Mouse (Mus musculus) midbrain, embryonic 16.5 days (tissue): Measurements from ENCODE around the gene Iqschfp. TPM values are rescaled to one million over a fixed set of nuclear protein-coding genes. Genes with fewer than 3 reads are reported as not detected.

Experiments used
- ATAC-seq: fragments of 200-750 bp; cut with Nextera tagmentation; 2 replicates; pipeline ENCODE4 v1.8.0; 2017; ENCODE audit warnings: moderate TSS enrichment
- H3K27ac ChIP-seq: fragments of 300-500 bp; sonication (generic); 2 replicates; pipeline ENCODE4 v1.5.1; 2014; ENCODE audit warnings: mild to moderate bottlenecking, low read length, mixed read lengths
- H3K27me3 ChIP-seq: fragments of 300-500 bp; sonication (generic); 2 replicates; pipeline ENCODE4 v1.6.1; 2014; ENCODE audit warnings: low read depth, low read length, mixed read lengths; ENCODE audit not compliant: control insufficient read depth, insufficient read depth
- H3K36me3 ChIP-seq: fragments of 300-500 bp; sonication (generic); 2 replicates; pipeline ENCODE4 v1.6.1; 2014; ENCODE audit warnings: mild to moderate bottlenecking, low read length, moderate library complexity, mixed read lengths; ENCODE audit not compliant: control insufficient read depth, insufficient read depth
- H3K4me1 ChIP-seq: fragments of 300-500 bp; sonication (generic); 2 replicates; pipeline ENCODE4 v1.6.1; 2014; ENCODE audit warnings: mild to moderate bottlenecking, low read length, mixed read lengths; ENCODE audit not compliant: control insufficient read depth, insufficient read depth
- H3K4me2 ChIP-seq: fragments of 300-500 bp; sonication (generic); 2 replicates; pipeline ENCODE4 v1.6.1; 2014; ENCODE audit warnings: mild to moderate bottlenecking, low read length, mixed read lengths
- H3K4me3 ChIP-seq: fragments of 300-500 bp; sonication (generic); 2 replicates; pipeline ENCODE4 v1.5.1; 2014; ENCODE audit warnings: low read depth, mild to moderate bottlenecking, low read length, moderate library complexity, mixed read lengths
- H3K9ac ChIP-seq: fragments of 300-500 bp; sonication (generic); 2 replicates; pipeline ENCODE4 v1.6.1; 2014; ENCODE audit warnings: low read depth, low read length, mixed read lengths
- H3K9me3 ChIP-seq: fragments of 300-500 bp; sonication (generic); replicated peaks from 2 replicates; pipeline ENCODE4 v1.6.1; 2014; ENCODE audit warnings: mild to moderate bottlenecking, low read length, mixed read lengths; ENCODE audit not compliant: control insufficient read depth, poor library complexity, severe bottlenecking
- WGBS: fragments of 180-500 bp; shearing (Covaris S2); extraction: QIAGEN DNeasy Blood & Tissue Kit; methylation state at CpG from one replicate; pipeline ENCODE4 v1.1.7; 2014; 5-methylcytosine and 5-hydroxymethylcytosine counted together
- polyA plus RNA-seq: library from polyadenylated mRNA; unstranded; fragments of >200 nt; fragmentation: Nextera tagmentation; extraction: Ambion mirVana; gene quantifications from 2 replicates; pipeline ENCODE4 v1.2.1, GENCODE M21; 2015

Gene Iqschfp
- polyA plus RNA-seq, 1 experiment from 2014 or later = 6.7 TPM

DNA sequence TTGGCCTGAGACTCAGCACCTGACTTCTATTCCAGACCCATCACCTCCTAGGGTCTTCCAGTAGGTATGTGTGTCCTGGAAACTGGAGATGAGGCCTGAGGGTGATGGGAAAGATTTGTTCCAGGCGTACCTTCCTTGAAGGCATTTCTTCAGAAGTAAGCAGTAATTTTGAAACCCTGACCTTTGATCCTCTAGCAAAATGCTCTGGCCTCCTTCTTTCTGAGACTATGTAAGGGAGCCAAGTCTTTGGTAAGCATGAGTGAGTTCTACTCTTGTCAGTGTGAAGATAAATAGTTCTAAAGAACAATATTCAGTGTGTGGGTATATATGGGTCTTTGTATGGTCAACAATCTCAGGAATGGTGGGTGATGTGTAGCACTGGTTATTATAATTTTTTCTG lies 238.4 kb downstream of the Iqschfp start:
- H3K27me3 ChIP-seq = no peaks in the 10 kb centered on the region
- H3K9ac ChIP-seq = no peak overlapping the region
- no peak overlapping the region for H3K4me2 ChIP-seq
- H3K36me3 ChIP-seq = no peaks in the 10 kb centered on the region
- WGBS = 80% methylated on average over 1 of the region's 1 CpGs
- ATAC-seq = no peak
- H3K27ac ChIP-seq = no peak overlapping the region
- no peaks in the 10 kb centered on the region for H3K9me3 ChIP-seq
- no peak overlapping the region for H3K4me3 ChIP-seq
- no peaks in the 10 kb centered on the region for H3K4me1 ChIP-seq

GRCm38 (mm10) chr3:68138833-68139627 lies 247.0 kb downstream of the Iqschfp start:
- Histone ChIP-seq H3K27ac (no peak overlapping the region), H3K4me1 (no peaks in the 10 kb centered on the region), H3K9me3 (no peaks in the 10 kb centered on the region), H3K4me3 (no peak overlapping the region), H3K9ac (no peak overlapping the region), H3K4me2 (no peak overlapping the region), H3K36me3 (no peaks in the 10 kb centered on the region), H3K27me3 (no peaks in the 10 kb centered on the region)
- 48% methylated on average over 5 of the region's 5 CpGs for WGBS
- no peak for ATAC-seq

GRCm38 (mm10) chr3:68150688-68151087 lies 258.7 kb downstream of the Iqschfp start:
- Histone ChIP-seq H3K4me1 (no peaks in the 10 kb centered on the region), H3K9ac (no peak overlapping the region), H3K4me2 (no peak overlapping the region), H3K27ac (no peak overlapping the region), H3K9me3 (no peaks in the 10 kb centered on the region), H3K27me3 (no peaks in the 10 kb centered on the region), H3K4me3 (no peak overlapping the region), H3K36me3 (no peaks in the 10 kb centered on the region)
- WGBS = 75% methylated on average over 8 of the region's 8 CpGs
- no peak for ATAC-seq

GRCm38 (mm10) chr3:68160175-68160574 lies 268.1 kb downstream of the Iqschfp start:
- H3K4me1 ChIP-seq = no peaks in the 10 kb centered on the region
- no peak overlapping the region for H3K4me2 ChIP-seq
- WGBS = 83% methylated on average over 1 of the region's 1 CpGs
- no peak overlapping the region for H3K27ac ChIP-seq
- no peak overlapping the region for H3K9ac ChIP-seq
- no peaks in the 10 kb centered on the region for H3K9me3 ChIP-seq
- no peak for ATAC-seq
- H3K27me3 ChIP-seq = no peaks in the 10 kb centered on the region
- H3K4me3 ChIP-seq = no peak overlapping the region
- H3K36me3 ChIP-seq = no peaks in the 10 kb centered on the region

DNA sequence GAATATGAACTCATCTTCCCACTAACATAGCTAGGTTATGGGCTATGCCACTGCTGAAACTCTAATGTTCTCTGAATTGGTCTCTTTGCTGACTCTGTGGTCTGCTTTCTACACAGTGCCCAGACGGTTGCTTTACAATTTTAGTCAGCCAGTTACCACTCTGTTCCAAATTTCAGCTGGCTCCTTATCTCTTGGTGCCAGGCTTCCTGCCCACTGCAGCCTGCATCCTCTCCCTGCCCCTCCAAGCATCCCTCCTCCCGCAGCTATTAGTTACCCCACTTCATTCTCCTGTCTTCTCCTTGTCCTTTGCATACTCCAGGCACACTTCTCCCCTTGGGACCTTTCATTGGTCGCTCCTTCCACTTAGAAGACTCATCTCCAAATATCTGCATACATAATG lies 268.7 kb downstream of the Iqschfp start:
- no peak overlapping the region for H3K4me3 ChIP-seq
- H3K27me3 ChIP-seq = no peaks in the 10 kb centered on the region
- H3K36me3 ChIP-seq = no peaks in the 10 kb centered on the region
- H3K4me1 ChIP-seq = no peaks in the 10 kb centered on the region
- no peak for ATAC-seq
- no peak overlapping the region for H3K4me2 ChIP-seq
- H3K27ac ChIP-seq = no peak overlapping the region
- 73% methylated on average over 3 of the region's 3 CpGs for WGBS
- H3K9me3 ChIP-seq = no peaks in the 10 kb centered on the region
- H3K9ac ChIP-seq = no peak overlapping the region

DNA sequence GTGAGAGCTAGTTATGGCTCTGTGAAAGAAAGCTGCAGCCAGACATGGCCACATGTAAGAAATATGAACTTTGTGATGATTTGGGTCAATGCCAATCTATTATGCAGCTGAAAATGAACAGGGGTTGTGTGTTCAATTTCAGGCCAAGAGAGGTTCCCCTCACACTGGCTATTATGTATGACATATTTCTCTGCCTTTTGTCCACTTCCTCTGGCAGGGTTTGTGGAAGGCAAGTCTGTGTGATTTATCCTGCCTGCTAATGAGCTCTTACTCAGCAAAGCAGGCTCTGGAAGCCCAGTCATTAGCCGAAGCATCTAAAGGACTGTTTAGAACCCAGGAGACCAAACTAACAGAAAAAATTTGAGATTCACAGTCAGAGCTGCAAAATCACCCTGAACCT lies 286.2 kb downstream of the Iqschfp start:
- Histone ChIP-seq H3K27me3 (no peaks in the 10 kb centered on the region), H3K4me1 (no peaks in the 10 kb centered on the region), H3K4me3 (no peak overlapping the region), H3K27ac (no peak overlapping the region), H3K9me3 (no peaks in the 10 kb centered on the region), H3K9ac (no peak overlapping the region), H3K36me3 (no peaks in the 10 kb centered on the region), H3K4me2 (no peak overlapping the region)
- no peak for ATAC-seq
- WGBS = 32% methylated on average over 1 of the region's 1 CpGs

DNA sequence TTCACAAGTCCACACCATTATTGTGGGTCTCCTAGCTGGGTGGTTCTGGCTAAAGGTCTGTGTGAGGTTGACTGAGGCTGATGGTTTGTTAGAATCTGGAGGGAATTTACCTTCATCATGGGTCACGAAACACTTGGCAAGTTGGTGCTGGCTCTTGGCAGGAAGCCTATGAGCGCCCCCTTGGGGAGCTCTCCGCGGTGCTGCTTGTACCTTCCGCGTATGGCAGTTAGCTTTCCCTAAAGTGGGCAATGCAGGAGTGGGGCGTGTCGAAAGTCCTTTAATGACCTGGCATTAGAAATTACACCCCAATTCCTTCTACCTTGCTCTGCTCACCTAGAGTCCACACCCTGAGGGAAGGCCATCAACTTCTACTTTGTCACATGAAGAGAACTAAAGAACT lies 295.4 kb downstream of the Iqschfp start:
- no peaks in the 10 kb centered on the region for H3K9me3 ChIP-seq
- no peak overlapping the region for H3K27ac ChIP-seq
- H3K4me1 ChIP-seq = no peaks in the 10 kb centered on the region
- no peaks in the 10 kb centered on the region for H3K27me3 ChIP-seq
- H3K4me2 ChIP-seq = no peak overlapping the region
- 70% methylated on average over 8 of the region's 8 CpGs for WGBS
- no peak overlapping the region for H3K9ac ChIP-seq
- H3K4me3 ChIP-seq = no peak overlapping the region
- no peaks in the 10 kb centered on the region for H3K36me3 ChIP-seq
- no peak for ATAC-seq

DNA sequence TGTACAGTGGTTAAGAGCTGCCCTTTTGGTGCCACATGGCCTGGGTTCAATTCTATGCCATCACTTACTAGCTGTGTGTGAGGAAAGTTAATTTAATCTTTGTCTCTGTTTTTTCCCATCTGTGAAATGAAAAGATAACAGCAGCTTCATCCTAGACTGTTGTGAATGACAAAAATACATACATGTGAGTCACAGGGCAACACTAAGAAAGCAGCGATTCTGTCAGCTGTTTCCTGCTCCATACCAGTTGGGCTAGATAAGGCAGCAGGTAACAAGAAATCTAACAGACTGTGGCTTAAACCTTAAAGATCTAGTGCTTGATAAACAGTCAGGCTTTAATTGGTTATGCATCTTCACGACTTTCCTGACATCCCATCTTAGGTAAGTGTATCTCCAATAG lies 297.1 kb downstream of the Iqschfp start:
- no peak overlapping the region for H3K9ac ChIP-seq
- no peaks in the 10 kb centered on the region for H3K4me1 ChIP-seq
- no peak for ATAC-seq
- H3K27ac ChIP-seq = no peak overlapping the region
- no peaks in the 10 kb centered on the region for H3K36me3 ChIP-seq
- WGBS = 86% methylated on average over 2 of the region's 2 CpGs
- H3K9me3 ChIP-seq = no peaks in the 10 kb centered on the region
- no peaks in the 10 kb centered on the region for H3K27me3 ChIP-seq
- no peak overlapping the region for H3K4me3 ChIP-seq
- no peak overlapping the region for H3K4me2 ChIP-seq

GRCm38 (mm10) chr3:68196933-68197332 lies 304.9 kb downstream of the Iqschfp start:
- H3K36me3 ChIP-seq = no peaks in the 10 kb centered on the region
- no peak for ATAC-seq
- H3K9ac ChIP-seq = no peak overlapping the region
- H3K27ac ChIP-seq = no peak overlapping the region
- H3K4me1 ChIP-seq = no peaks in the 10 kb centered on the region
- 86% methylated on average over 1 of the region's 1 CpGs for WGBS
- H3K9me3 ChIP-seq = no peaks in the 10 kb centered on the region
- H3K4me3 ChIP-seq = no peak overlapping the region
- no peaks in the 10 kb centered on the region for H3K27me3 ChIP-seq
- H3K4me2 ChIP-seq = no peak overlapping the region
